Mouse (Mus musculus) right cerebral cortex, postnatal 4 days (tissue): ENCODE measurements at regions not wholly inside any gene's neighbourhood (a gene's known extent, or its start where the extent isn't known, plus 50 kb on each side); places are given as distances from the start of the nearest gene placed in this dataset.
"Not testable (repeated sequence)": the region's sequence is repeated elsewhere in the genome, so short reads cannot be mapped to it uniquely, and the experiment has no call there.

ENCODE experiments used
- DNase-seq: peaks from one replicate; pipeline ENCODE4 v3.0.0-alpha.2; 2022

DNA sequence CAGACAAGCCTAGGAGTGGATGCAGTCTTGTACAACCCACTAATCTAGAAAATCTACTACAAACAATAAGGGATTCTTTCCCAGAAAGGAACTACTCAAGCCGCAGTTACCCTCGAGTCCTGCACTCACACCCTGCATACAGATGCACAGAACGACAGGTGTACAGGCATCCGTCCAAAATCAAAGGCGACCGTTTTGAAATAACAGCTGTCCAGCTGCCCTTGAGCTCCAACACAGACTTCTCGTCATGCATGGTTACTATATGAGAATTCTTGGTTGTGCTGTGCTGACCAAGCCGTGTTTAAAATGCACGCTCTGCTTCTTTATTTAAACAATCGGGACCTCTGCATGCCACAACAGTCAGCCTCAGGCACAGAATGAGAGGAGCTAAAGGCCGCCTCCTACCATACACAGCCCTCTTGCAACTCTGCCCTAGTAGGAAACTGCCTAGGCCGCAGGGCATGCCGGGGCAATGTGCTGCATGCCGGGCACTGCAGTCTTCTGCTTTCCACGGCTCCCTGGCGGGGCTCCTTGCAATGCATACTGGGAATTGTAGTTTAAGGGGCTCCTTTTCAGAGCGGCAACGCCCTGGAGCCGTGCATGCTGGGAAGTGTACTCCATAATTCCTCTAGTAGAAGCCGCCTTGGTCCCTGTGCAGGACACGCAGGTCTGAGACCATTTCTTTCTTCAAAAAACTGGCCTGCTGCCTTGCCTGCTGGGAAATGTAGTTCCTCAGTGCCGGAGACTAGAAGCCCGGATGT lies 237.4 kb upstream of the Myt1l start:
- peak; percentile 89 for DNase-seq

DNA sequence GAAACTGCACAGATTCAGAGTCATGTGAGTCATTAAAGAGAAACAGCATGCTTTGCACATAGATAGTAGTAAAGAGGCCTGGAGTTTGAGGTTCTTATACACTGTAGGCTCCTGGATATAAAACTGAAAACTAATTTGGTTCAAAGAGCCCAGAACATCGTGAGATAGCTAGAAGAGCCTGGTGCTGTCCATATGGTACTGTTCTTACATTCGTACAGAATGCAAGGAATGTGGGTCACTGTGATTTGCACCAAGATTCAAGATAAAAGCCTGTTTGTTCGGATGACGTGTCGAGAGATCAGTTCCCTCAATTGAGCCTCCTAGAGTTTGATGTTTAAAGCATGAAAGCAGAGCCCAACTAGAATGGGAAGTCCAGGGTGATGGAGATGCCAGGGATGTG lies 230.2 kb upstream of the Myt1l start:
- DNase-seq, result no peak

DNA sequence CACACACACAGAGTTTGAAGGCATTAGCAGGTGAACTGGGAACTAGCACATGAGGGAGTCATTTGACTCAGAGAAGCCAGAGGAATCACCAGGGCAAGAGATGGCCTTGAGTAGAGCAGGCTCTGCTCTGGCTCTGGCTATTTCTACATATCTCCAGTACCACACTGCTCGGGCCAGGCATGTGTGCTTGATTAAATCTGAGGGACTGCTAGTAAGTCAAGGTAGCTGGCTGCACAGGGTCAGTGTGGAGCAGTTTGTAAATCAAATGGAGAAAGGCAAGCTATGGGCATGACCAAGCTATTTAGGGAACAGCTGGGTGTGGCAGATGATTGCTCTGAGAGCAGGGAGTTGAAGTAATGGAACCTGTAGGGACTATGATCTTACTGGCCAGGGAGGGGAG lies 212.5 kb upstream of the Myt1l start:
- no peak for DNase-seq

DNA sequence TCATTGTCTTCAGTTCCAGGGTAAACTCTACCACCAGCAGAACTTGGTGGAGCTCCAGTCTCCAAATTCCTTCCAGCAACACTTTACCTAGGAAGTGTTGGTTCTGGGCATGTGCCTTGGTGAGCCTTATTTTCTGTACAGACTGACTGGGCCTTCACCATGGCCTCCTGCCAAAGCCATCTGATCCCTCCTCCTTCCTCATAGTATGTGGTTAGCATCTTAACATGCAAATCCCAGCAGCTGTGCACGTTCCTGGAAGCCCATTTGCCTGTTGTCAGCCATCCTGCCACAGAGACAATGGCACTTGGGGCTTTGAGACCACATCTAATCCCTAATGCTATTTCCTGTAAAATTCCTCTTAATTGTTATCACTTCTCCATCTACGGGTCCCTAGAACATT lies 206.7 kb upstream of the Myt1l start:
- DNase-seq, result no peak

DNA sequence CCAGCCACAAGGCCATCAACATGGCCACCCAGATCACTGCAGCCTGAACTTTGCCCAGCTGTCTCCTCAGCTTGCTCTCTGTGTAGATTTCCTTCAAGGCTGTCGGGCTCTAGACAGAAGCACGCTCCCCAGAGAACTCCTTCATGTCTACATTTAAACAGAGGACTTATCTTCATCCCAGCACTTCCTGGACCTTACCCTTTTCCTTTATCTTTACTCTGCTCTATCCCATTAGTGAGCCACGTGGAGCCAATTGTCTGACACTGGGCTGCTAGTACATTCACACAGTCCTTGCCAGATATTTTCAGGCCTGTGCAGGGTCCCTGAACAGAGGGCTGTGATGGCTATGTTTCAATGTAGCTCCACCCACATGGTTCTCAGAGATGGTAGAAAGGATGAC lies 204.7 kb upstream of the Myt1l start:
- no peak for DNase-seq

DNA sequence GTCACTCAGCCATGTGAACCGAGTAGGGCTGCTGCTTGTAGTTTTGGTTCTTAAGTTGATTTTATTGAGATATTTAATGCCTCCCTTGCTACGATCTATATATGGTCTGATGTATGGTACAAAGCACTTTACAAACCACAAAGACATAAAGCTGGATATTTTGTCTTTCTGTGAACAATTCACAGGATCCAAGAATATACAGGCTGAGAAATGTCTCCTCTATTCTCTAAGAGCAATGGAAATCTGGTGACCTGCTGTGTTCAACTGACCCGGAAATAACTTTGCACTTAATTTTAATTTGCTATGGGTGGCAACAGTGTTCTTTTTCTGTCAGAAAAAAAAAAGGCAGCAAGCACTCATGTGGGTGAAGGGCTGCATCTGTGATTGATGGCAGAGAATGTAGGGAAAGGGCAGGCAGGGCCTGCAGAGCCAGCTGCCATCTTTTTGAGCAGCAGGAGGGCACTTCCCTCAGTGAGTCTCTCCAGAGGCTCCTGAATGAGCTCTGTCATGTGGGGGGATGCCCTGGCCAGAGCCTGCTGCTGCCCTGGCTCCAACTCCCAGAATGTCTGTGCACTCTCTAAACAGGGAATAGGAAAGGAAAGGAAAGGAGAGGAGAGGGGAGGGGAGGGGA lies 192.2 kb upstream of the Myt1l start:
- DNase-seq, result no peak

DNA sequence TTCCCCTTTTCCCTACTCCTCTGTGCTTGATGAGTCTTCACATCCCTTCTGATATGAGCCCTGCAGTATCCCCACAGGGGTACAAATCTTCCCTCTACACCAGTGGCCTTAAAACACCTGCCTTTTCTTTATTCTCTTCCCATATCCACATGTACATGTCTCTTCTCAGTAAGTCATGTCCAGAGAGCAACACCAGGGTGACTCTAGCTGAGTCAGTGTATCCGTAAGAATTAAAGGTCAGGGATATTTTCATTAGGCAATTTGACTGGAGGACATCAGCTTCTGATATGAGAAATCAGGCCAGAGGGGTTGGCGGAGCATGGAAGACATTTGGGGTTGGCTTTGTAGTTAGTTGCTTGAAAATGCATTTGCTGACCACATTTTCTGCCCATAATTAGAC lies 190.8 kb upstream of the Myt1l start:
- DNase-seq, result no peak

DNA sequence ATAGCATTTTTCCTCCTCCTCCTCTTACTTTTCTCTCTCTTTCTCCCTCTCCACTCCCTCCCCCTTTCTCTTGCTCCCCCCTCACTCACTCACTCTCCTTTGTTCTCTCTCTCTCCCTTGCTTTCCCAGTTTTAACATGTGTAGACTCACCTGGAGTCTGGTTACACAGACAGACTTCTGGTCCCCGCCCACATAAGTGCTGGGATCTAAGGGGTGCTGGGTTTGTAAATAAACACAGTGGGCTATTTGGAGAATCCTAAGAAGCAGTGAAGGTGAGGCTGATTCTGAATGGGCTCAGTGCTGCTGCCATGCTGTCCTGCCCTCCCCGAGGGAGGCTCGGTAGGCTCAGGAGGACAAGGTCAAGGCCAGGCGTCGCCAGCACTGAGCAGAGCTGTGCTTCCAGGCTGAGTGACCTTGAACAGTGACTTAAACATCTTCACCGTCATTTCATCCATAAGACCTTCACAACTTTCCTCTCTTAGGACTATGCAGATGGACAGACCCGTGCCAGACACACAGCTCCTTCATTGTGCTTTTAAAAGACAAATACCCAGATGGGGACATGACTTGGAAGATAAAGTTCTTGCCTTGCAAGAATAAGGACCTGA lies 186.7 kb upstream of the Myt1l start:
- no peak for DNase-seq

DNA sequence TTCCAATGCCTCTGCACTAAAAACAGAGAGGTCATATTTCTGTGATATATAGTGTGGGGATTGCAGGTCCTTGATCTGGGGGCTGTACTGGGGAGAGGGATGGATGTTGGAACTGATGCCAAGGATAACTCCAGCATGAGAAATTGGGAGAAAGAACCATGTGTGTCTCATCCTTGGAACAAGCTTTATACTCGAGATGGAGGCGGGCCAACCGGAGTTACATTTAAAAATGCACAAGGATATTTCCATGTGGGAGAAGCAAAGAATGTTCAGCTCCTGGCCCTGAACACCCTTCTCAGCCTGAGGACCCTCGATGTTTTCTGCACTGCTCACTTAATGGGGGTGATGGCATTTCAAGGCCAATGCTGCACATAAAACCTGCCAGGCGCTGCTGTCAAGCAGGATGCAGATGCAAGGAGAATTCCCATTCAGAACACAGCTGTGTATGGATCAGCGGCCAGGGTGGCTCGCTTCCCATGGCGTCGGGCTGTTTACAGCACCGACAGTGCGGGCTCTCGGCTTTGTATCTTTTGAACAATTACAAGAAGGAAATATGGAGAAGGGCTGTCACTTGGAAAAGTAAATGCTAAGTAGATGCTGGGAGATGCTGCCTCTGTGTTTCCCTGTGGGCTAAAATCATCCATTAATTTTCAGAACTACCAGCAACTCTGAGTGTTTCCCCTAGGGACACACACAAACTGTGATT lies 184.9 kb upstream of the Myt1l start:
- peak; percentile 65 for DNase-seq

DNA sequence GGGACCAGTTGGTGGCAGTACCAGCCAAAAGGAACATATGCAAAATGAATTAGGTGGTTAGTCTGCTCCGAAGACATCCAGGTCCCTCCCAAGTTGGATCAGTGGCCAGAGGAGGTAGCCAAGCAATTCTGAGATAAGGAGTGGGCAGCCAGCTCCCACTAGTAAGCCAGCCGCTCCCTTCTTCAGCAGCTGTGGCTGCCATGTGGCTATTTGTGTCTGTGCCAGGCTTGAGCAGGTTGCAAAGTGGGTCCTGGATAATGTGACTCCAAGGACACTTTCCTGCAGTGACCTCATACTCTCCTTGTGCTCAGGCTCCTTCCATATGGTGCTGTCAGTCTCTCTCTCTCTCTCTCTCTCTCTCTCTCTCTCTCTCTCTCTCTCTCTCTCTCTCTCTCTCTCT lies 179.5 kb upstream of the Myt1l start:
- peak; percentile 18 for DNase-seq

DNA sequence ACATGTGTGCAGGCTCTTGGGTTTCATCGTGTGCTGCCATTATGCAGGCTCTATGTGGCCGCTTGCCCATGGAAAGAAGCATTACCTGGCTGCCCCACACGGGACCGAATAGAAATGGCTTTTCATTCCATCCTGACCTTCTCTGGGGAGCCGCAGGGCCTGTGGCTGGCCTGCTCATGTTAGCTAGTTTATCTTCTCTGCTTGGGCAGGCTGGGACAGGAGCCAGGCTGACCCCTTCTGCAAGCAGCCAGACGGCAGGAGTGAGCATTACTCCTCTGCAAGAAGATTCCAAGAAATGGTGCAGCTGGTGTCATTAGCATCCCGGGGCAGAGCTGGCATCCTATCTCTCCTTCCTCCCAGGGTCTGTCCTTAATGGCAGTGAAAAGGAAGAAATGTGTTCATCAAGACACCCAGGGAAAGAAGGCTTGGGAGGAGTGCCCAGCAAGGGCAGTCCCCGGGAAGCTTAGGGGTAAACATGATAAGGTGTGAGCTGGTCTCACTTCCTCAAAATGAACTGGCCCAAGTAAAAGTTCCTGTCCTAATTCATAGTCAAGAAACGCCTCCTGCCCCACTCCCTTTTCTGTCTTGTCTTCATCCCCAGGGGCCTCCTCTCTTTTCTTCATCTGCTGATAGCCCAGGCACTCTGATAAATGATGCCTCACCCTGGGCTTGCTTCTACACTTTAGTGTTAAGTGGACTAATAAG lies 178.9 kb upstream of the Myt1l start:
- no peak for DNase-seq

DNA sequence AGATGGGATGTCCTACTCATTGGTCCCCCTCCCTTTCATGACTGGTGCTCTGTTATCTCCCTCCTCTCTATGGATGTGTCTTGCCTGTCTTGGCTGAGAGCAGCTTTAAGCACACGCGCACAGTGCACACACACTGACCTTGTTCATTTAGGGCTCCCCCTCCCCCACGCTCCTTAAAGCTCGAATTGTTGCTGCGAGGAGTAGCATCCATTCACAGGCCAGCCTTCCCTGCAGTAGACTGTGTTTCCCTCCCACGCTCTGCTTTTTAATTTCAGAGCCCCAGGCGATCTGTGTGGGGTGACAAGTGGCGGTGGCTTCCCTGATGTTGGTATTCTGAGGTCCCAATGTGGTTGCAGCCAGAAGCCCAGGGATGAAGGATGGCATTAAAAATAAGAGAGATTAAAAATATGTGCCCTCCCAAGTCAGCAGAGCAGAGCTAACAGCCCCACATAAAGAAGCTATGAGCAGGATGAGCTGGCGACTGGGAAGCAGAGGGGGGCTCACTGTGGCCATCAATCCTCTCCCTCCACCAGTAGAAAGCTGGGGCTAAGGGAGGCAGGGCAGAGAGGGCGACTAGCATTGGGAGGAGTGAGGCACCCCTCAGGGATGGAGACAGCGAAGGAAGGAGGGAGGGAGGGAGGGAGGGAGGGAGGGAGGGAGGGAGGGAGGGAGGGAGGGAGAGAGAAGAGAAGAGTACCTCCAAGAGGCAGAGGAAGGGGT lies 174.2 kb upstream of the Myt1l start:
- DNase-seq, result peak; percentile 46

DNA sequence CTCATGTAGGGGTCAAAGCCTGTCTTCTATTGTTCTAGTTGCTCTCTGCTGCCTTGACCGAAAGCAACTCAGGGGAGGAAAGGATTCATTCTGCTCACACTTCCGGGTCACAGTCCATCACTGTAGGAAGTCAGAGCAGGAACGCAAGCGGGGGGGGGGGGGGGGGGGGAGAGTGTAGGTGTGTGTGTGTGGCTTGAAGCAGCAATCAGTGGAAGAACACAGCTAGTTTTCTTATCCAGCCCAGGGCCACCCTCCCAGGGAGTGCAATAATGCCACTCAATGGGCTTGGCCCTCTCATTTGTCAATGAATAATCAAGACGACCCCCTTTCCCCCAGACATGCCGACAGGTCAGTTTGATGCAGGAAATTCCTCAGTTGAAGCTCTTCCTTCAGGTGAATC lies 173.4 kb upstream of the Myt1l start:
- DNase-seq, result no peak

DNA sequence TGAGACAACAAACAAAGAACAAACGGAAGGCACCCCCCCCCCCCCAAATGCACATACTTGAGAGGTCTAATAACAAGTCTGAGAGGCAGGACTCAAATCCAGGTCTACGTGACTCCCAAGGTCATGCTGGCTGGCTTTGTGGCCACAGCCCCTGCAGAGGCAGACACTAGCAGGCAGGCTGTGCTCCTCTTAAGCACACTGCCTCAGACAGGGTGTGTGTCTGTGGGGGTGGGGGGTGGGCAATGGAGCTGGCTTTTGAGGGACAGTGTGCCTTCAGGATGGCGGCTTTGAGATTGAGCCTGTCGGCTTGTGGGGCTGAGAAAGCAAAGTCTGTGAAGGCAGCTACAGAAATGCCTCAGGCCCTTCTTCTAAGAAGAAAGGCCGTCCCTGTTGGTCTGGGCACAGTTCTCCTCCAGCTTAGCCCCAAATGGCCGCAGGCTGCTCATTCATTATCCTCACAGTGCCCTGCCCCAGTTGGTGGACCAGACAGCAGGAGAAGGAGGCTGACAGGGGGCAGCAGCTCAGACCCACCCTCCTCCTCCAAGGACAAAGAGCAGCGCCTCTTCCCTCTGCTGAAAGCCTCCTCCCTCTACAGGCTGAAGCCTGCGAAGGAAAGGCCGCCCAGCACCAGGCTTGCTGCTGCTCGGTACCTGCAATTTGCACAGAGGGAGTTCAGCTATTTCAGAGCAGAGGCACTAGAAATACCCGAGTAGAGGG lies 171.3 kb upstream of the Myt1l start:
- peak; percentile 35 for DNase-seq

DNA sequence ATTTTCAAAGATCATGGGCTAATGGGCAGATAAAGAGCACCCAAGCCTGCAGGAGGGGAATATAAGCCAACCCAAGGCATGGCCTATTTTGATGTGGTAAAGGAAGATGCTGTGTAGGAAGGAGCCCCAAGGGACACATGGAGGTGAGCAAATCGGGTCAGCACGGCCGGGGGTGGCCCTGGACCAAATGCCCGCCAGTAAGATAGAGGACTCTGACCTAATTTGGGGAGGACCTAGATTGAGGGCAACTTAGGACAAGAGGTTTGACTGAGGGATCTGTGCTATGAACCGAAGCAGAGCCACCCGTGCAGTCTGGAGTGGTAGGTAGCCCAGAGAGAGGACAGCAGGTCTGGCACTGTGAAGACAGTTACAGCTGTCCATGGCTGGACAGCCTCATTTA lies 166.9 kb upstream of the Myt1l start:
- DNase-seq, result no peak

DNA sequence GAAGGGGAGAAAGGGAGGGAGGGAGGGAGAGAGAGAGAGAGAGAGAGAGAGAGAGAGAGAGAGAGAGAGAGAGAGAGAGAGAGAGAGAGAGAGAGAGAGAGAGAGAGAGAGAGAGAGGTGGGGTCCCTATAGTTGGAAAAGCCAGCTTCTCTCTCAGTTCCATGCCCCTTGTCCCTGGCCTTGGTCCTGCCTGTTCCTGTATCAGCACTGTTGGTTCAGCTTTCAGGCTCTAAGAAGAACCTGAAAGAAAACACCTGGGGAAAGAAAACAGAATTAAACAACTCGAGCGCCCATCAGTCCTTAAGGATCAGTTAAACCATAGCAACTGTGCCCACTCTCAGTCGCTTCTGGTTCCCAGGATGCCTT lies 160.5 kb upstream of the Myt1l start:
- DNase-seq, result not testable (repeated sequence)

DNA sequence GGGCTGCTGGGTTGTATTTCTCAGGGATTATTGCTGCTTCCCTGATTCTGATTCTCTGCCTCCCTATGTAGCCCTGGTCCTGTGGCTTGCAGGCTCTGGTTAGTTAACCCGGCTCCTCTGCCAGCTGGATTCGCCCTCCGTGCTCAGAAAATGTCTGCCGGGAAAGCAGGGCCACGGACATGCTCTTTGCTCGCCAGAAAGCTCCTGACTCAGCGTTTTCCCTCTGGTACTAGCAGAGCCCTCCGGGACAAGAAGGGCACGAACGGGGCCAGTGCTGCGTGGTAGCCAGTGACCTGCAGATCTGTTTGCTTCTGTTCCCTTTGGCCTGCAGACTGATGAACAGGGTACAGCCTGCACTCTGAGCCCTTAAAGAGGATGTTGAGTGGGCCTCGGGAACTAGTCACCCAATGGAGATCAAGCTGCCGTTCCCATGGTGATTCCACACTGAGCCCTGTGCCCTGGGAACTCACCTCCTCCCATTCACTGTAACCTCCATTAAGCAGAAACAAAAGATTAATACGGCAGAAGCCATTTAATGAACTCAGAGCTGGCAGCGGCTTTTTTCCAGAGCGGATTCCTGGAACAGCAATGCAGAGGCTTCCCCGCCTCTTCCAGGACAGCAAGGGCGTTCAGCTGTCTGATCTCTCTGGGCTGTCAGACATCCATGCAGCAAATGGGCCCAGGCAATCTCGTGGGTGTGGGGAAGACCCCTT lies 159.9 kb upstream of the Myt1l start:
- DNase-seq, result peak; percentile 46

DNA sequence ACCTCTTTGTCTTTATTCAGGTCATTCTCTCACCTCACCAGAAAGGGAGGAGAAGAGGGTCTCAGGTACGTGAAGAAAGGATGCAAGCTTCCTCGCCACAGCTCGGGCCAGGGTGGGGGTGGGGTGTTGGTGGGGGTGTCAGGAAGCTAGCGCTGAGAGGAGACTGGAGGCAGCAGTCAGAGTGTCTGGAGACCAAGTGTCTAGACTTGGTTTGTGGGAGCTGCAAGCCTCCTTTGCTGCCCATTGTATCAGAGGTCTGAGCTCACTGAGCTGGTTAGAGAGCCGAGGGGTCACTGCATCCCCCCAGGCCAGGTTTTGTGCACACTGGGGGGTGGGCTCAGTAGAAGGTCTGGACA lies 159.4 kb upstream of the Myt1l start:
- DNase-seq, result no peak

DNA sequence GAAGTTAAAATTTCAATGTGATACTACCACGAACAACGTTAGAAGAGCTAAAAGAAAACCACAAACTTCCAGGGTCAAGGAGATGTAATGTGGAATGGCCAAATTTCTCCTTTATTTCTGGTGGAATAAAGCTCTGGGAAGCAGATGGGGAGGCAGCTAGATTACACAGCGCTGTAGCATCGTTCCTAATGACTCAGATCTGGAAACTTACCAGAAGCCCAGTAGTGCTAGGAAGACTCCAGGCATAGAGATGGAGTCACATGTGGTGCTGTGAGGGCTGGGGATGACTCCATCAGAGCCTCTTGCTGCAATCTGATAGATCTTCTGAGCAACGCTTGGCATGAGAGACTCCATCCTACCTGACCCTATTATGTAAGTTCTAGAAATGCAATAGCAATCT lies 136.4 kb upstream of the Myt1l start:
- DNase-seq, result no peak

DNA sequence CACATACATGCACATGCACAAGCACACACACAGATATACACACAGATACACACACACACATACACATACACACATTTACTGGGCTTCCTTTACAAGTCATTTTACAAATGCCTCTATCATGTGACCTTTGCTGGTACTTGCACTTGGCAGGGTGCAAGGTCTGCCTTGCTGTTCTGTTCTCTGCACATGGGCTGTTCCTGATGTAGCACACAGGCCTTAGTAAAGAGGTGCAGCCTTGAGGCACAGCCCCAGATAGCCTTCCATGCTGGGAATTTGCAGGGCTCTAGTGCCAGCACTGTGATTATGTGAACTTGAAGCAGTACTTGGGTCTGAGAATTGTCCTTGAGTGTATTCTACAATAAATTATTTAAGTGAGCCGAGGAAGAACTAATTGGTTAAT lies 133.9 kb upstream of the Myt1l start:
- DNase-seq, result no peak

DNA sequence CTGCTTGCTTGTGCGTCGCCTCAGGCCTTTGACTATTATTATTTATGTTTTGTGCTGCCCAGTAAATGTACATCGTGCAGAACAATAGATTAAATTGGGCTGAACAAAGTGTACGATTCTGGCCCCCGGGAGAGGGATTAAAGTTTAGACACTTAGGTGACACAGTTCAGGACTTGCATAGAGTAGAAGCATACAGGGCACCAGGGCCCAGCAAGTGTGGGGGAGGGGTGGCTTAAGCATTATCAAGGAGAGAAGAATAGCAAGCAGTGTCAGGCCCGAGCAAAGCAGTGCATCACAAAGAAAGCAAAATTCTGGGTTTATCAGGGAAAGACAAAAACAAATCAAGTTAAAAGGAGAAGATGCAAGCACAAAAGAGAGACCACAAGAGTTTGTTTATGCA lies 133.3 kb upstream of the Myt1l start:
- no peak for DNase-seq
